Mouse (Mus musculus): ENCODE data around the gene Cop1. TPM values are rescaled to one million over a fixed set of nuclear protein-coding genes. Genes with fewer than 3 reads are reported as not detected.
A peak's percentile ranks its signal among the peaks of the same experiment; 100 is the strongest.

The Cop1 gene
- polyA plus RNA-seq, 1 experiment from 2014 or later, result 140 TPM

GRCm38 (mm10) chr1:159393931-159394330 is 161.8 kb downstream of the Cop1 start:
- ATAC-seq (ENCODE audit: insufficient number of reproducible peaks, low FRiP score, low TSS enrichment, low read depth) (no peak), DNase-seq (ENCODE audit: low spot score) (no peak)
- WGBS, result 48% methylated on average over 1 of the region's 1 CpGs
- Histone ChIP-seq H3K36me3 (ENCODE audit: control insufficient read depth, insufficient read depth, low read length) (no peaks in the 10 kb centered on the region), H3K4me1 (ENCODE audit: control insufficient read depth, insufficient read depth, low read length) (peaks cover 5% of the 10 kb centered on the region; the same call in 1 of the 2 replicates), H3K9ac (ENCODE audit: low read length) (no peak overlapping the region), H3K27ac (replicated peaks; ENCODE audit: low read depth, low read length) (no peak overlapping the region), H3K4me3 (ENCODE audit: low read depth, low read length) (no peak overlapping the region), H3K9me3 (ENCODE audit: control insufficient read depth, low read length) (no peaks in the 10 kb centered on the region), H3K27me3 (ENCODE audit: control insufficient read depth, insufficient read depth, low read length) (no peaks in the 10 kb centered on the region), H3K4me2 (ENCODE audit: low read depth, severe bottlenecking) (no peak overlapping the region)

- WGBS, result 8% methylated on average over 9 of the region's 9 CpGs
- H3K36me3 ChIP-seq (ENCODE audit: control insufficient read depth, insufficient read depth, low read length), result no peaks in the 10 kb centered on the region
- no peak overlapping the region for H3K27ac ChIP-seq (replicated peaks; ENCODE audit: low read depth, low read length)
- H3K9me3 ChIP-seq (ENCODE audit: control insufficient read depth, low read length), result no peaks in the 10 kb centered on the region
- DNase-seq (ENCODE audit: low spot score), result peak; percentile 78
- 0 out of 2 replicates have a peak, but pooled peaks have one; percentile 27 for ATAC-seq (ENCODE audit: insufficient number of reproducible peaks, low FRiP score, low TSS enrichment, low read depth)
- no peaks in the 10 kb centered on the region for H3K27me3 ChIP-seq (ENCODE audit: control insufficient read depth, insufficient read depth, low read length)
- no peak overlapping the region for H3K4me3 ChIP-seq (ENCODE audit: low read depth, low read length)
- H3K4me1 ChIP-seq (ENCODE audit: control insufficient read depth, insufficient read depth, low read length), result peaks cover 5% of the 10 kb centered on the region; the same call in 1 of the 2 replicates
- no peak overlapping the region; the same call in 1 of the 2 replicates for H3K4me2 ChIP-seq (ENCODE audit: low read depth, severe bottlenecking)
- H3K9ac ChIP-seq (ENCODE audit: low read length), result no peak overlapping the region
Measured at GRCm38 (mm10) chr1:159396515-159396914, 164.4 kb downstream of the Cop1 start.

Small RNAs within 50 kb of the gene (microRNA-seq; reads per million reads assigned to microRNA genes)
- gene Mir1843b, result 14.6 reads per million, percentile 25 among the genes with 10 or more reads in this experiment

Measured in limb, embryonic 11.5 days (tissue).